Mouse (Mus musculus): Measurements from ENCODE around the gene Inpp5a. TPM values are rescaled to one million over a fixed set of nuclear protein-coding genes. Genes with fewer than 3 reads are reported as not detected.

The Inpp5a gene
- polyA plus RNA-seq, 1 experiment from 2014 or later: 4.1 TPM

DNA sequence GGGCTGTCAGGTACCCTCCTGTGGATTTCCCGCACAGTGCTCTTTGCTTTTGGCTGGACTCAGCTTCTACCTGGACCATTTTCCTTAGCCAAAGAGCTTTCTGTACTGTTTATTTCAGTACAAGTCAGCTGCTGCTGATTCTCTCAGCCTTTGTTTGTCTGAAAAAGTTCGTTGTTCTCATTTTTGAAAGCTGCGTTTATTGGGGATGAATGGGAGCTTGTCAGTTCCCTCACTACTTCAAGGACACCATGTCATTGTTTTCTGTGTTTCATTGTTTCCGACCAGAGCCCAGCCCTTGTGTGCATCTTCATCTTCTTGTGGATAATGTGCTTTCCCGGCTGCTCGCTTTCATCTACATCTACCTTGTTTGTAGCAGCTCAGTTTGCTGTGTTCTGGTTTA, 90.7 kb downstream of the Inpp5a start:
- WGBS (ENCODE audit: insufficient replicate concordance): 61% methylated on average over 6 of the region's 6 CpGs
- no peak overlapping the region for H3K4me3 ChIP-seq (replicated peaks)
- 0 out of 2 replicates have a peak, but pooled peaks cover 2% of the 10 kb centered on the region for H3K4me1 ChIP-seq (replicated peaks)
- H3K36me3 ChIP-seq (replicated peaks): no peaks in the 10 kb centered on the region
- H3K27ac ChIP-seq (replicated peaks): no peak overlapping the region
- no peak overlapping the region for H3K9ac ChIP-seq
- no peak overlapping the region for H3K4me2 ChIP-seq
- no peaks in the 10 kb centered on the region for H3K27me3 ChIP-seq
- no peaks in the 10 kb centered on the region for H3K9me3 ChIP-seq (replicated peaks)
- no peak for ATAC-seq (ENCODE audit: insufficient read depth)

DNA sequence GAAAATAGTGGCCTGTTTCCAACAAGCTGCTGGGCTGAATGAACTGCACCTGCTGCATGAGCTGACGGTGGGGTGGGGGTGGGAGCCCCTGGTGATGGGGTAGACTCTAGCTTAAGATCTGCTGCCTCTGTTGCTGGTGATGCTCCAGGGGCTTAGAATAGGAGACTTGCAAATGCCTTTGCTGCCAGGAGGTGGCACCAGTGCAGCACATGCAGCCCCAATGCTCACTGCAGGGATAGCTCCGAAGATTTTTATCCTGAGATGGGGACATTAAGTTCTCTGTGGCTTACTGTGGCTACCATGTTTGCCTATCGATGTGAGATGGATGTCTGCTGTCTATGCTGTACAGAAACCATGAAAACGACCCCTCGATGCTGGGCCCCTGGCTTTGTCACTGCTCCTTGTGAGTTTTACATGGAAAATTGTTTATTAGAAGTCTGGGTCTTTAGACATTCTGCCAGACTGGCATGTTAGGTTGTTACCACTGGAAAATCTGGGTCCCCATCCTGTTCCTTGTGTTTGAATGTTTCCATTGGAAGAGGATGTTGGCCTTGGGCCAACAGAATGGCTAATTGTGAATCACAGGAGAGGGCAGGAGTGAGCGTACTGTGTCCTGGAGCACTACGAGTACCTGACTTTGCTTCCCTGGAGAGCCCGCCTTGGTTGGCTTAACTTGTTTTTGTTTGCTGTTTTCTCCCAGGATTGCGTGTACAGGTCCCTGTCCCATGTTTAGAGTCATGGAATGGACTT, 95.5 kb downstream of the Inpp5a start:
- no peaks in the 10 kb centered on the region for H3K36me3 ChIP-seq (replicated peaks)
- H3K27me3 ChIP-seq: no peaks in the 10 kb centered on the region
- no peak overlapping the region for H3K4me2 ChIP-seq
- H3K9me3 ChIP-seq (replicated peaks): no peaks in the 10 kb centered on the region
- H3K4me1 ChIP-seq (replicated peaks): no peaks in the 10 kb centered on the region
- no peak for ATAC-seq (ENCODE audit: insufficient read depth)
- WGBS (ENCODE audit: insufficient replicate concordance): 56% methylated on average over 9 of the region's 9 CpGs
- no peak overlapping the region for H3K27ac ChIP-seq (replicated peaks)
- H3K9ac ChIP-seq: no peak overlapping the region
- no peak overlapping the region for H3K4me3 ChIP-seq (replicated peaks)

DNA sequence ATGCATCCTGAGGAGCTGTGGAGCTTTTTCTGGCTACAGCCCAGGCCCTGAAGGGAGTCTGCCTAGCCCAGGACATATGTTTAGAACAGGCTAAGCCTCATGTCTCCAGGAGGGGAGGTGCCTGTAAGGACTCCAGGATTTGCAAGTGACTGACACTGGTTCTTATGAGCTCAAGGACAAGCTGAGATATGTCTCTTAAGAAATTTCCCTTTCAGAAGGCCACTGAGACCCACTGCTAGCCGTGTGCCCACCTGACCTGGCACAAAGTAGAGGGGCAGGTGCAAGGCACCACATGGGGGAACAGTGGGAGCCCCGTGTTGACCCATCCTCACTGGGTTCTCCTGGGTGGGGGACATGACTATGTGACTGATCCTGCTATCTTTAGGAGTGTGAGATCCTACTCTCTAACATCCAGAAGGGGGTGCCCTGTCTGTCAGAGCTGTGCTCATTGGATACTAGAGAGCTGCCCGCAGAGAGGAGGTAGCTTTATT, 100.9 kb downstream of the Inpp5a start:
- Histone ChIP-seq H3K4me1 (replicated peaks) (no peaks in the 10 kb centered on the region), H3K4me2 (no peak overlapping the region), H3K9me3 (replicated peaks) (no peaks in the 10 kb centered on the region), H3K27ac (replicated peaks) (no peak overlapping the region), H3K4me3 (replicated peaks) (no peak overlapping the region), H3K27me3 (no peaks in the 10 kb centered on the region), H3K36me3 (replicated peaks) (no peaks in the 10 kb centered on the region), H3K9ac (no peak overlapping the region)
- 51% methylated on average over 3 of the region's 3 CpGs for WGBS (ENCODE audit: insufficient replicate concordance)
- ATAC-seq (ENCODE audit: insufficient read depth): no peak

DNA sequence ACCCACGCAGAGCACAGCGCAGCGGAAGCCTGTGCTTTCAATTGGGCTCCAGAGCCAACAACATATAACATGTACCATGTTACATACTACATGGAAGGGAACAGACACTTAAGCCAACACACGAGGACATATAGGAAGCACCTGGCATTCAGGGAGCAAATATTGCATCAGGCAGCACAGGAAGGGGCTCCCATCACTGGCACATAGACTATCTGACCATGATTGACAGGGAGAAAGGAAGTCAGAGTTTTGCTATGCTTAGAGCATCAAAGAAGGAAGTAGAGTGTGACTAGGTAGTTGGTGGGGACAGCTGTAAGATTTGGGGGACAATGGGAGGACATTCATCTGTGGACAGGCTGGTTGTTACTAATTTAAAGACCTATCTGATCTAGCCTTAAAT, 103.4 kb downstream of the Inpp5a start:
- Histone ChIP-seq H3K27me3 (no peaks in the 10 kb centered on the region), H3K4me1 (replicated peaks) (0 out of 2 replicates have a peak, but pooled peaks cover 3% of the 10 kb centered on the region), H3K27ac (replicated peaks) (no peak overlapping the region), H3K36me3 (replicated peaks) (no peaks in the 10 kb centered on the region), H3K4me3 (replicated peaks) (no peak overlapping the region), H3K9ac (no peak overlapping the region), H3K9me3 (replicated peaks) (no peaks in the 10 kb centered on the region), H3K4me2 (no peak overlapping the region)
- 57% methylated on average over 4 of the region's 4 CpGs for WGBS (ENCODE audit: insufficient replicate concordance)
- ATAC-seq (ENCODE audit: insufficient read depth): no peak

DNA sequence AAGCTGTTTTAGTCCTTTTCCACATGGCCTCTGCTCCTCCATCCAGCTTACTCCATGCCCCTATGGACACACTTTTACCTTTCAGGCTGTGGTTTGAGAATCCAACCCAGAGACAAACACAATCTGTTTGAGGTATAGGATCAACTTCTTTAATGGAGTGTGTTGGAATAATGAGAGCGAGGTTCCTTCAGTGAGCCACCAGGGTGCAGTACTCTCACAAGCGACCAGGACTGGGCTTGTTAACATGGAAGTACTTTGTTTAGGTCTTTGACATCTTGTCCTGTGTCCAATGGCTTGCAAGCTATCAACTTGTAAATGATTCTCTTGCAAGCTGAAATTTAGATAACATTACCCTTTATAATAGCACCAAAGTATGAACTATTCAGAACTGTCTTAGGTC, 104.0 kb downstream of the Inpp5a start:
- no peak overlapping the region for H3K27ac ChIP-seq (replicated peaks)
- 0 out of 2 replicates have a peak, but pooled peaks cover 3% of the 10 kb centered on the region for H3K4me1 ChIP-seq (replicated peaks)
- no peak overlapping the region for H3K4me2 ChIP-seq
- no peaks in the 10 kb centered on the region for H3K9me3 ChIP-seq (replicated peaks)
- no peak overlapping the region for H3K4me3 ChIP-seq (replicated peaks)
- no peaks in the 10 kb centered on the region for H3K27me3 ChIP-seq
- 38% methylated on average over 2 of the region's 2 CpGs for WGBS (ENCODE audit: insufficient replicate concordance)
- no peaks in the 10 kb centered on the region for H3K36me3 ChIP-seq (replicated peaks)
- ATAC-seq (ENCODE audit: insufficient read depth): no peak
- H3K9ac ChIP-seq: no peak overlapping the region

DNA sequence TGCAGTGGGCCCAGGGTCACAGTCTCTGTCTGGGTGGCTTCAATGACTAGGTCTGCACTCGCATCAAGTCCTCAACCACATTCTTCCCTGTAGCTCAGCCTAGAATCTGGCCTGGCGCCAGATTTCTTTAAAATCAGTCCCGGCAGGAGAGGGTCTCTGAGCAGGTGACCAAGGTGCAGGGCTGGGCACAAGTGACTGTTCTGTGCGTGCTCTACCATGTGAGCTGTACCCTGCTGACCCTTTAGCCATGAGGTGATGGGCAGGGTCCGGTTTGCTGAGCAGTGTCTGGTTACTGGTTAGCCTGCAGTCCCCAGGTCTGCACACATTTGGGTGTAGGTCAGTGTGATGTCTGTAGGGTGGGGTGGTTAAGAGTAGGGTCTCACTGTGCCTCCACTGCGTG, 106.9 kb downstream of the Inpp5a start:
- Histone ChIP-seq H3K27ac (replicated peaks) (no peak overlapping the region), H3K27me3 (no peaks in the 10 kb centered on the region), H3K4me2 (no peak overlapping the region), H3K4me1 (replicated peaks) (0 out of 2 replicates have a peak, but pooled peaks cover 3% of the 10 kb centered on the region), H3K36me3 (replicated peaks) (no peaks in the 10 kb centered on the region), H3K9ac (no peak overlapping the region), H3K9me3 (replicated peaks) (no peaks in the 10 kb centered on the region), H3K4me3 (replicated peaks) (no peak overlapping the region)
- peak; percentile 56; the same call in 1 of the 2 replicates for ATAC-seq (ENCODE audit: insufficient read depth)
- WGBS (ENCODE audit: insufficient replicate concordance): 60% methylated on average over 6 of the region's 6 CpGs

DNA sequence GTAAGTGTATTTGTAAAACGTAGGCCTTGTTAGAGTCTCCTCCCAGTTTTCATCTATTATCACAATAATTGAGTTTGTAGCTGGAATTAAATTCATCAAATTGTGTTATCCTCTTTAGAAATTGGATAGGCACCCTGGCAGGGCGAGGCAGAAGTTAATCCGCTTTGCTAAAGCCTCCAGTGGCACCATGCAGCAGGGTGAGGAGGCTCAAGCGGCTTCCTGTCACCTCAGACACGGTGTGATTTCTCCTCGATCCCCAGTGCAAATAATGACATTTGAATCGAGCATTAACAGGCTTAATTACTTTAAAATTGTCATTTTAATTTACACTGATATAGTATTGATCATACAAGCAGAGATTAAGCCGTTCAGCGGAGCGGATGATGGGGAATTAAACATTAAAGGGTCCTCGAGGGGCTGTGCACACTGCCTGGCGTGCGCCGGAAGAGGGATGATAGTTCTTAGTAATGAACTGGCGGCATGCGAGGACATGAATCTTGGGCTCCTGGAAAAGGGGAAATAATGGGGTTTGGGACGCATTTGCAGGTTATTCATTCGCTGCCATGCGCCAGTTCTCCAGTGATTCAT, 109.2 kb downstream of the Inpp5a start:
- H3K36me3 ChIP-seq (replicated peaks): no peaks in the 10 kb centered on the region
- H3K9me3 ChIP-seq (replicated peaks): no peaks in the 10 kb centered on the region
- WGBS (ENCODE audit: insufficient replicate concordance): 74% methylated on average over 19 of the region's 19 CpGs
- no peak overlapping the region for H3K4me3 ChIP-seq (replicated peaks)
- 0 out of 2 replicates have a peak, but pooled peaks cover 3% of the 10 kb centered on the region for H3K4me1 ChIP-seq (replicated peaks)
- no peak overlapping the region for H3K9ac ChIP-seq
- H3K4me2 ChIP-seq: no peak overlapping the region
- no peak overlapping the region for H3K27ac ChIP-seq (replicated peaks)
- ATAC-seq (ENCODE audit: insufficient read depth): no peak
- no peaks in the 10 kb centered on the region for H3K27me3 ChIP-seq

DNA sequence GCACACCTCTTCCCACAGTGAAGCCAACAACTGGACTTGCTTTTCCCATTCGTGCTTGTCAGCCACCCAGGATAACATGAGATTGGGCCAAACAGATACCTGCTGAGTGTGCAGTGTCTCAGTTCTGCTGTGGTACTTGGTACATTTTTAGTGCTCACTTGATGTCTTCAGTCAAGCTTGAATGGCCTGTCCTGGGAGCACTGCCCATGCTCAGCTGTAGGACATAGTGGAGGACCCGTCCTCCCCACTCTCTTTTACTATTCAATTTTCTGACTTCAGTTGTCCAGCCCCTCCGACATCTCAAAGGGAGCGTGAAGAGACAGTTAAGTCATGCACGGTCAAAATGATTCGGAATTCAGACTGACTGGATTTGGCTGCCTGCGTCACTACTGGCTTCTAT, 115.2 kb downstream of the Inpp5a start:
- no peak for ATAC-seq (ENCODE audit: insufficient read depth)
- no peak overlapping the region for H3K4me2 ChIP-seq
- no peak overlapping the region for H3K27ac ChIP-seq (replicated peaks)
- H3K36me3 ChIP-seq (replicated peaks): no peaks in the 10 kb centered on the region
- no peak overlapping the region for H3K9ac ChIP-seq
- H3K4me1 ChIP-seq (replicated peaks): no peaks in the 10 kb centered on the region
- no peak overlapping the region for H3K4me3 ChIP-seq (replicated peaks)
- 68% methylated on average over 7 of the region's 7 CpGs for WGBS (ENCODE audit: insufficient replicate concordance)
- H3K9me3 ChIP-seq (replicated peaks): no peaks in the 10 kb centered on the region
- H3K27me3 ChIP-seq: no peaks in the 10 kb centered on the region

DNA sequence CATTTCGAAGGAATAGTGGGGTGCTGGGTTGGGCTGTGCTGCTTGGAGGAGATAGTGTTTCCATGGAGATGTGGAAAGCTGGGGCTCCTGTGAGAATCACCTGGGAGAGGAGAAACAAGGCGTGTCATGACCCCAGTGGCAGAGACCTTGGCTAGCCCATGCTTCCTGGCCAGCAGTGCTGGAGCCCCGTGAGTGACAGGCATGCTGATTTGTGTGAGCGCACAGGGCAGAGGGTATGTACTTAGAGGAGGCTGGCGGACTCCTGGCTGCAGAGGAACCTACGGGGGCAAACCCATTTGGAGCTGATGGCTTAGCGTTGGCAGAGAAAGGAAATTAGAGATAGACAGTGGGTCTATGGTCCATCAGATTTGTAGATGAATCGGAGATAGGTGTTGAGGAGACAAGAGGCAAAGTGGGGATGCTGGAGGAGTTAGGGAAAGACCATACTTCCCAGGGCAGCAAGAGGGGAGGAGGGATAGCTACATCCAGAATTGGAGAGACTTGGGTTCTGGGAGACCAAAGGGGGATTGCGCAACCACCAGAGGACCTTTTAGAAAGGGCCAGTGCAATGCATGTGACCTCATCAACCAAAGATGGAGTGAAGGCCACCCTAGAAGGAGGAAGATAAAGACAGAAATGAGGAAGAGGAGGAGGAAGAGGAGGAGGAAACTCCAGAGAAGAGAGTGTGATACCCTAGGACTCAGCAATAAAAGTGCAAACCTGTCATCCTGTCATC, 117.9 kb downstream of the Inpp5a start:
- H3K4me2 ChIP-seq: no peak overlapping the region
- H3K4me1 ChIP-seq (replicated peaks): no peaks in the 10 kb centered on the region
- H3K4me3 ChIP-seq (replicated peaks): no peak overlapping the region
- ATAC-seq (ENCODE audit: insufficient read depth): no peak
- no peaks in the 10 kb centered on the region for H3K27me3 ChIP-seq
- H3K36me3 ChIP-seq (replicated peaks): no peaks in the 10 kb centered on the region
- H3K9me3 ChIP-seq (replicated peaks): no peaks in the 10 kb centered on the region
- WGBS (ENCODE audit: insufficient replicate concordance): 52% methylated on average over 9 of the region's 9 CpGs
- no peak overlapping the region for H3K27ac ChIP-seq (replicated peaks)
- no peak overlapping the region for H3K9ac ChIP-seq

DNA sequence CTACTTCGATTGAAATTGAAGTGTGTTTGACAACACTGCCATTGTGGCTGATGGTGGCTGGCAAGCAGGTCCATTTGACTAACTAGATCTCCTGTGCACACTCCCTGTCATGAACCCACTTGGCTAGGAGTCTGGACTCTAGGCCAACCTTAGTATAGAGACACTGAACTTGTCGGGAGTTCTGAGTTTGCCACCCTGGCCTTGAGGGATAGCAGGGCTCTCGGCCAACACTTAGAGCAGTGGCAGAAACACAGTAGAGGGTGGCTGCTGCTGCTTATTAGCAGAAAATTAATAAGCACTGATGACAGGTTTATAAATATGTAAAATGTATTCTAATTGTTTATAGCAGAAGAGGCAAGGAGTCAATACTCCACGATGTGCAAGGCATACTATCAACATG, 120.0 kb downstream of the Inpp5a start:
- 45% methylated on average over 4 of the region's 4 CpGs for WGBS (ENCODE audit: insufficient replicate concordance)
- no peaks in the 10 kb centered on the region for H3K27me3 ChIP-seq

DNA sequence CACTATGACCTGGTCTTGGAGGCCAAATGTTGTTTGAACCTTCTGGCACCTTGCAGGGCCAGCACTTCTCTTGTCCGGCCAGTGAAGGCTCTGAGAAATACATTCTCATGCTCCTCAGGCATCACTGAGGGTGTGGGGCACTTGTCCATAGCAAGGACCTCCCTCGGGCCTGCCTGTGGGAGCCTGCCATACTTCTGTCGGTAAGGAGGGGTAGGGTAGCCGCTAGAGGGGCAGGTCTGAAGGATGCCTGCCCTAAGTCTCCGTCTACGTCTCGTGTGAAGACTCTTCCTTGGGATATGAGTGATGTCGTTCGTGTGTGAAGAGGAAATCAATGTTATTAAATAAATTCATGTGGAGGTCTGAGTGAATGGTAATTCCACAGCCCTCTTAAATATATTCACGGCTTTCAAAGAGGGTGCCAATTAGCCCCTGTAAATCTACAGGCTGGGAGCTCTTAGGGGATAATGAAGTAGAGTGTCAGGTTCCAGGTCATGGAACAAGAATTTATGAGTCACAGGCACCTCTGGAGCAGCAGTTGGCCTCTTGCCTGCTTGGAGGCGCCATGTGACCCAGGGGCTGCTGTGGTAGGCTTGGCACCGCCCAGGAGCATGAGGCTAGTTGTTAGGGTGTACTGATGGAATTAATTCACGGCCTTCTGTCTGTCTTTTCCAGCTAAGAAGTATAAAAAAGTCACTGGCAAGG, 127.2 kb downstream of the Inpp5a start:
- no peaks in the 10 kb centered on the region for H3K27me3 ChIP-seq
- no peaks in the 10 kb centered on the region for H3K9me3 ChIP-seq (replicated peaks)
- 68% methylated on average over 13 of the region's 13 CpGs for WGBS (ENCODE audit: insufficient replicate concordance)
- H3K36me3 ChIP-seq (replicated peaks): no peaks in the 10 kb centered on the region
- H3K4me3 ChIP-seq (replicated peaks): no peak overlapping the region
- H3K4me2 ChIP-seq: no peak overlapping the region
- H3K9ac ChIP-seq: no peak overlapping the region
- no peak for ATAC-seq (ENCODE audit: insufficient read depth)
- H3K27ac ChIP-seq (replicated peaks): no peak overlapping the region
- no peaks in the 10 kb centered on the region for H3K4me1 ChIP-seq (replicated peaks)

More for the DNA sequence above, 120.0 kb downstream of the Inpp5a start:
- Histone ChIP-seq H3K4me3 (replicated peaks) (no peak overlapping the region), H3K4me2 (no peak overlapping the region), H3K9ac (no peak overlapping the region), H3K9me3 (replicated peaks) (no peaks in the 10 kb centered on the region), H3K4me1 (replicated peaks) (no peaks in the 10 kb centered on the region), H3K36me3 (replicated peaks) (no peaks in the 10 kb centered on the region), H3K27ac (replicated peaks) (no peak overlapping the region)
- no peak for ATAC-seq (ENCODE audit: insufficient read depth)

Data from liver, embryonic 15.5 days (tissue).